Comparison of ENCODE assay signal across 8 mouse cellular contexts in the genomic region with DNA sequence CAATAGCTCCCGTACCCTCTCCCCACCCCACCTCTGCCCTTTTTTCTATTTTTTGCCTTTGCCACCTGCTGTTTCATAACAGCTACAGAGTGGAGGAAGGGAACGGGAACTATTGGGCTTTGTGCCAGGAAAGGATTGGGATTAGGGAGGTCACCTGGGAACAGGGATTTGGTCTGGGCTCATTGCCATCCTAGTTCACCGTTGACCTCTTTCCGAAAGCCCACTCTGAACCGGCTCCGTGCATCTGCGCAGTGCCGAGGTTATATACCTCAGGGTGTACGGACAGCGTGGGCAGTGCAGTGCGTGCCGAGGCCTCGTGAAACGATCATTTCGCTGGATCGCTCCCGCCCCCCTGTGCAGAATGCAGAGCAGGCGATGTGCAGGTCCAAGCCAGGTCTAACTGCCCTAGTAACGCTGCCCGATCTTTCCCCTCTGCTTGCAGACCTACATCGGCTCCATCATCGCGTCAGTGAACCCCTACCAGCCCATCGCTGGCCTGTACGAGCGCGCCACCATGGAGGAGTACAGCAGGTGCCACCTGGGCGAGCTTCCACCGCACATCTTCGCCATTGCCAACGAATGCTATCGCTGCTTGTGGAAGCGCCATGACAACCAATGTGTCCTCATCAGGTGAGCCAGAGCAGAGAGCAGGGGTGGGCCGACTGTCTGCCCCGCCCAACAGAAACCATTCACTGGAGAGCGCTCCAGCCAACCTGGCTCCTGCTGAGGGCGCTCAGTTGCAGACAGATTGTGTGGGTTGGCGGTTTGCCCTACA.
DNase-seq lines count a peak whose midpoint lies in the region; ATAC-seq and TF ChIP-seq lines count a peak whose summit lies in the region.

No protein-coding gene starts in this region.

- TF ChIP-seq CTCF in liver, embryonic 14.5 days (IDR thresholded peaks at IDR 0.05; ENCODE audit: low read depth): no peak

- no peak overlapping the region for H3K27ac ChIP-seq in liver, embryonic 14.5 days
- H3K27ac ChIP-seq in forebrain, embryonic 16.5 days (ENCODE audit: low read length): no peak overlapping the region
- no peak overlapping the region for H3K27ac ChIP-seq in neural tube, embryonic 12.5 days

- DNase-seq in liver, embryonic 14.5 days (ENCODE audit: low read depth in 3 of 3, low spot score in 3 of 3): peak in 2 of 3 experiments; percentile 12 to 13
- no peak for DNase-seq in liver
- DNase-seq in layer of hippocampus, postnatal 10 days (ENCODE audit: low spot score in 2 of 2): peak; percentile 64 to 71
- no peak for DNase-seq in thymus, postnatal 4 days
- DNase-seq in gastrocnemius, postnatal 10 days: no peak

- TF ChIP-seq EP300 in liver, embryonic 14.5 days (IDR thresholded peaks at IDR 0.05; ENCODE audit: low read depth): no peak

- H3K4me2 ChIP-seq in liver, embryonic 14.5 days (ENCODE audit: low read depth): no peak overlapping the region
- H3K4me2 ChIP-seq in forebrain, embryonic 16.5 days (ENCODE audit: low read length): peak overlapping the region; percentile 63
- peak overlapping the region; percentile 44 for H3K4me2 ChIP-seq in neural tube, embryonic 12.5 days (replicated peaks)

- ATAC-seq in liver, embryonic 14.5 days (ENCODE audit: insufficient read depth): peak; percentile 40
- peak; percentile 68 for ATAC-seq in forebrain, embryonic 16.5 days
- ATAC-seq in neural tube, embryonic 12.5 days (ENCODE audit: low FRiP score, low read depth): no peak; the same call in 1 of the 2 replicates
- ATAC-seq in megakaryocyte-erythroid progenitor cell, adult 5-6 weeks (replicated peaks; ENCODE audit: low FRiP score, low TSS enrichment, poor library complexity, severe bottlenecking): no peak

- H3K4me1 ChIP-seq in liver, embryonic 14.5 days (replicated peaks; ENCODE audit: control insufficient read depth in 2 of 2, insufficient read depth in 2 of 2, low read length in 1 of 2): peaks cover 0 to 4% of the 10 kb centered on the region in 2 experiments; a peak in 2 of 4 replicates
- peaks cover 18% of the 10 kb centered on the region for H3K4me1 ChIP-seq in forebrain, embryonic 16.5 days (replicated peaks; ENCODE audit: control insufficient read depth, insufficient read depth, low read length)
- peaks cover 4% of the 10 kb centered on the region for H3K4me1 ChIP-seq in neural tube, embryonic 12.5 days

- H3K36me3 ChIP-seq in liver, embryonic 14.5 days (replicated peaks; ENCODE audit: control insufficient read depth, insufficient read depth, low read depth): no peaks in the 10 kb centered on the region
- no peaks in the 10 kb centered on the region for H3K36me3 ChIP-seq in forebrain, embryonic 16.5 days (ENCODE audit: control insufficient read depth, insufficient read depth)
- no peaks in the 10 kb centered on the region for H3K36me3 ChIP-seq in neural tube, embryonic 12.5 days

- no peak overlapping the region for H3K4me3 ChIP-seq in liver, embryonic 14.5 days (ENCODE audit: insufficient read depth in 1 of 2, low read depth in 2 of 2, low read length in 2 of 2)
- peak overlapping the region; percentile 41 for H3K4me3 ChIP-seq in forebrain, embryonic 16.5 days (replicated peaks; ENCODE audit: low read length)
- no peak overlapping the region for H3K4me3 ChIP-seq in neural tube, embryonic 12.5 days

- no peaks in the 10 kb centered on the region for H3K27me3 ChIP-seq in liver, embryonic 14.5 days (ENCODE audit: control insufficient read depth, insufficient read depth, low read length)
- no peaks in the 10 kb centered on the region; the same call in 1 of the 2 replicates for H3K27me3 ChIP-seq in forebrain, embryonic 16.5 days (replicated peaks; ENCODE audit: control insufficient read depth, insufficient read depth, low read length)
- no peaks in the 10 kb centered on the region for H3K27me3 ChIP-seq in neural tube, embryonic 12.5 days (replicated peaks)

- WGBS in liver, embryonic 14.5 days (ENCODE audit: insufficient replicate concordance): 74% methylated on average over 38 of the region's 38 CpGs
- WGBS in forebrain, embryonic 16.5 days: 30% methylated on average over 38 of the region's 38 CpGs
- 55% methylated on average over 38 of the region's 38 CpGs for WGBS in neural tube, embryonic 12.5 days

- no peak overlapping the region for H3K9ac ChIP-seq in liver, embryonic 14.5 days (replicated peaks)
- peak overlapping the region; percentile 48; the same call in 1 of the 2 replicates for H3K9ac ChIP-seq in forebrain, embryonic 16.5 days (replicated peaks; ENCODE audit: low read depth, low read length)
- H3K9ac ChIP-seq in neural tube, embryonic 12.5 days: 0 out of 2 replicates have a peak overlapping the region, but pooled peaks have one; percentile 21

- H3K9me3 ChIP-seq in liver, embryonic 14.5 days (ENCODE audit: control insufficient read depth, low read length): no peaks in the 10 kb centered on the region
- no peaks in the 10 kb centered on the region for H3K9me3 ChIP-seq in forebrain, embryonic 16.5 days (ENCODE audit: control insufficient read depth, low read length)
- no peaks in the 10 kb centered on the region for H3K9me3 ChIP-seq in neural tube, embryonic 12.5 days

Comparison
In these comparisons a context has a peak if more than half of its experiments do, and no peak if none do; other contexts are left out.
1. DNase-seq: peak in liver, embryonic 14.5 days (2 of 3) and layer of hippocampus, postnatal 10 days (2 of 2); none in liver (single experiment), thymus, postnatal 4 days (single experiment) and gastrocnemius, postnatal 10 days (single experiment).
2. ATAC-seq: peak in liver, embryonic 14.5 days (single experiment) and forebrain, embryonic 16.5 days (single experiment); none in neural tube, embryonic 12.5 days (single experiment) and megakaryocyte-erythroid progenitor cell, adult 5-6 weeks (single experiment).